Mouse (Mus musculus) ovary, adult 10 weeks (tissue): ENCODE measurements around the gene Mbd3l1. TPM values are rescaled to one million over a fixed set of nuclear protein-coding genes. Genes with fewer than 3 reads are reported as not detected.

Experiments used
- polyA plus RNA-seq: library from polyadenylated mRNA; stranded (reverse); fragments of 350-450 nt; fragmentation: Illumina TruSeq; extraction: RNeasy Lipid Tissue Mini Kit (QIAGEN cat#74804); gene quantifications from one replicate; pipeline ENCODE4 v1.2.3, GENCODE M21; 2014

Mbd3l1 gene
- polyA plus RNA-seq = not detected

DNA sequence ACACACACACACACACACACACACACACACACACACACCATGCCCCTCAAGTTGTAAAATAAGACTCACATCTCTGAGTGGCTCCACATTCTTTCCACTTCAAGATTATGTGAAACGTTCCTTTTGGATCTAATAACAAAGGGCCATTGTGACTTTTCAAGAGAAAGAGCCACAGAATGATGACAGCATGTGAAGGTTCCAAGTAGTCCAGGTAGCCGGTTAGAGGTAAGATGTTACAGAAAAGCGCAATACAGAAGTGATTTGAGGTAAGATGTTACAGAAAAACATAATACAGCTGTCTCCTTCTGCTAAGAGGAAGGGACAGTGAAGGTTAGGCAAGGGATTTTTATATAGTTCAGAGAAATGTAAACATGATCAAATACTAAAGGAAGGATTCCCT is at the start of gene Mbd3l1, which contains the start of gene Zfp558:
Gene Mbd3l1 (plus strand): TSS at position 192 of the 400 bp plus-strand sequence.
Gene Zfp558 (minus strand): TSS at position 101 of the 400 bp plus-strand sequence.

DNA sequence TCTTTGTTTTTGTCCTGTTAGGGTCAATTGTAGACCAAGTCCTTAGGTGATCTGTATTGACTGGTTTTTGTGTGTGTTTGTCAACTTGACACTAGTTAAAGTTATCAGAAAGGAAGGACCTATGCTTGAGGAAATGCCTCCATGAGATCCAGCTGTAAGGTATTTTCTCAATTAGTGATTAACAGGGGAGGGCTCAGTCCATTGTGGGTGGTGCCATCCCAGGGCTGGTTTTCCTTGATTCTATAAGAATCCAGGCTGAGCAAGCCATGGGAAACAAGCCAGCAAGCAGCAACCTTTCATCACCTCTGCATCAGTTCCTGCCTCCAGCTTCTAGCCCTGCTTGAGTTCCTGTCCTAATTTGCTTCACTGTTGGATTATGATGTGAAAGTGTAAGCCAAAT is 47.8 kb upstream of the Mbd3l1 start, which contains the start of gene Mbd3l2:
Gene Mbd3l2 (plus strand): TSS at position 301 of the 400 bp plus-strand sequence.

Other genes with a start within 250 kb of the Mbd3l1 start
- gene Chordc1, start 186.2 kb upstream of the Mbd3l1 start, polyA plus RNA-seq = 251 TPM
- gene Naalad2, start 75.4 kb upstream of the Mbd3l1 start, polyA plus RNA-seq = 164 TPM
- not detected for gene Ubtfl1, start 73.9 kb upstream of the Mbd3l1 start, polyA plus RNA-seq
- 5.9 TPM for gene Mbd3l2, start 47.7 kb upstream of the Mbd3l1 start, polyA plus RNA-seq
- 22.7 TPM for gene Zfp558, start 91 bp upstream of the Mbd3l1 start, polyA plus RNA-seq
- 12.3 TPM for gene Muc16, start 196.2 kb downstream of the Mbd3l1 start, polyA plus RNA-seq